11 mouse cellular contexts compared by ENCODE assay signal in the genomic region with DNA sequence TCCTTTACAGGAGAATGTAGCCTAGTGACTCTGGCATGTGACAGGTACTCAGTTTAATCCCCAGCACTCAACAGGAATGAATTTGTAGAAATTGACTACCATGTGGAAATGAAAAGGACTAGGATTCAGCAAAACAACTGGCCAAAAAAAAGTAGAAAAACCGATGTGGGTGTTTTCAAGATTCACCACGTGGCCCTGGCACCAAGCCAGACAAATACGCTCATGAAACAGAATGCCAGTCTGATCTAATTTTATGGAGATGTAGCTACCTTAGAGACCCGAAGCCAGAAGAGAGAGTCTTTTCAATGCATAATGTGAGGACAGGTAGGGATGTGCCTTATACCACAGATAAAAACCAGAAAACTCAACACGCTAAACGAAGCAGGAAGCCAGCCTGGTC. TPM values are rescaled to one million over a fixed set of nuclear protein-coding genes. Genes with fewer than 3 reads are reported as not detected.
A peak's percentile ranks its signal among the peaks of the same experiment; 100 is the strongest.
DNase-seq lines count a peak whose midpoint lies in the region; ATAC-seq and TF ChIP-seq lines count a peak whose summit lies in the region.
"Had no signal": no experiment of that assay in that cellular context is flagged by ENCODE, and none has a peak within 500 bp of the region (broad histone marks: within the 10 kb centered on the region; RNA-seq: fewer than 3 reads in every experiment).

No protein-coding gene starts in this region.

- peaks cover 16% of the 10 kb centered on the region for H3K4me1 ChIP-seq in forebrain, embryonic 14.5 days (ENCODE audit: control insufficient read depth, insufficient read depth, low read length)
- no peaks in the 10 kb centered on the region for H3K4me1 ChIP-seq in forebrain, embryonic 11.5 days (replicated peaks; ENCODE audit: control insufficient read depth, insufficient read depth, low read length)
- H3K4me1 ChIP-seq: liver, embryonic 13.5 days had no signal

- H3K9me3 ChIP-seq in forebrain, embryonic 14.5 days (replicated peaks; ENCODE audit: control insufficient read depth, low read length): no peaks in the 10 kb centered on the region
- no peaks in the 10 kb centered on the region for H3K9me3 ChIP-seq in forebrain, embryonic 11.5 days (ENCODE audit: control insufficient read depth, low read length)
- H3K9me3 ChIP-seq: embryonic facial prominence, embryonic 13.5 days; liver, embryonic 13.5 days had no signal

- H3K4me3 ChIP-seq in forebrain, embryonic 14.5 days (ENCODE audit: low read depth, low read length): no peak overlapping the region
- H3K4me3 ChIP-seq in forebrain, embryonic 11.5 days (ENCODE audit: low read depth, low read length): no peak overlapping the region
- no peak overlapping the region for H3K4me3 ChIP-seq in gastrocnemius, adult 2 months
- H3K4me3 ChIP-seq: embryonic facial prominence, embryonic 13.5 days; liver, embryonic 13.5 days had no signal

- 59% methylated on average over 6 of the region's 6 CpGs for WGBS in forebrain, embryonic 14.5 days
- 91% methylated on average over 6 of the region's 6 CpGs for WGBS in forebrain, embryonic 11.5 days

- no peak overlapping the region for H3K4me2 ChIP-seq in forebrain, embryonic 14.5 days (ENCODE audit: low read length)
- no peak overlapping the region for H3K4me2 ChIP-seq in forebrain, embryonic 11.5 days (ENCODE audit: low read depth, low read length, severe bottlenecking)
- H3K4me2 ChIP-seq: embryonic facial prominence, embryonic 13.5 days; liver, embryonic 13.5 days had no signal

- H3K27ac ChIP-seq in forebrain, embryonic 14.5 days (ENCODE audit: low read depth, low read length): no peak overlapping the region
- H3K27ac ChIP-seq in forebrain, embryonic 11.5 days (ENCODE audit: low read depth, low read length): no peak overlapping the region
- no peak overlapping the region for H3K27ac ChIP-seq in gastrocnemius, adult 2 months
- H3K27ac ChIP-seq: embryonic facial prominence, embryonic 13.5 days; liver, embryonic 13.5 days had no signal

- TF ChIP-seq CTCF in gastrocnemius, adult 2 months (IDR thresholded peaks at IDR 0.05): no peak

- no peaks in the 10 kb centered on the region for H3K36me3 ChIP-seq in forebrain, embryonic 14.5 days (ENCODE audit: control insufficient read depth, insufficient read depth, low read length)
- no peaks in the 10 kb centered on the region for H3K36me3 ChIP-seq in forebrain, embryonic 11.5 days (ENCODE audit: control insufficient read depth, insufficient read depth, low read length)
- H3K36me3 ChIP-seq: embryonic facial prominence, embryonic 13.5 days; liver, embryonic 13.5 days had no signal

- intact Hi-C loops in left cerebral cortex, postnatal 14 days (cut with DNase I): loop anchor here (5.0 kb wide), 1 partner anchor 107 kb away; the partner anchor contains the start of gene Nfil3
- intact Hi-C loops in gastrocnemius, adult 2 months (cut with DNase I): loop anchor here (5.0 kb wide), 1 partner anchor 53 kb away; no protein-coding TSS in a partner anchor

- no peak overlapping the region for H3K9ac ChIP-seq in forebrain, embryonic 14.5 days (ENCODE audit: low read length)
- H3K9ac ChIP-seq in forebrain, embryonic 11.5 days (ENCODE audit: low read length): no peak overlapping the region
- H3K9ac ChIP-seq: embryonic facial prominence, embryonic 13.5 days; liver, embryonic 13.5 days had no signal

- no peak for ATAC-seq in forebrain, embryonic 14.5 days
- no peak for ATAC-seq in forebrain, embryonic 11.5 days (replicated peaks; ENCODE audit: low FRiP score)

- H3K27me3 ChIP-seq in forebrain, embryonic 14.5 days (replicated peaks; ENCODE audit: control insufficient read depth, insufficient read depth, low read length): no peaks in the 10 kb centered on the region
- H3K27me3 ChIP-seq in forebrain, embryonic 11.5 days (ENCODE audit: control insufficient read depth, insufficient read depth, low read length): no peaks in the 10 kb centered on the region
- H3K27me3 ChIP-seq: embryonic facial prominence, embryonic 13.5 days; liver, embryonic 13.5 days had no signal

- DNase-seq in forebrain, embryonic 14.5 days (ENCODE audit: low spot score): peak; percentile 70
- no peak for DNase-seq in forebrain, embryonic 11.5 days (ENCODE audit: low spot score)
- peak; percentile 51 to 62 for DNase-seq in left cerebral cortex, postnatal 14 days (ENCODE audit: low spot score in 2 of 2)
- DNase-seq in left cerebral cortex, adult 8-10 months (ENCODE audit: low spot score in 2 of 2): no peak
- DNase-seq in 3T3-L1 (ENCODE audit: low read depth, low spot score) (peak; percentile 6), MN1 (ENCODE audit: low spot score) (peak; percentile 37)
- no peak for DNase-seq in gastrocnemius, adult 2 months
- DNase-seq in frontal cortex, adult 2 months (ENCODE audit: extremely low spot score in 1 of 2, low spot score in 1 of 2): no peak
- DNase-seq: cerebellum, postnatal 25 days; liver, embryonic 13.5 days had no signal

RNA-seq across cellular contexts. Expression of gene Auh, which starts 54.4 kb away (rescaled TPM):
- polyA plus RNA-seq in forebrain, embryonic 14.5 days (2014; fragmentation: Nextera tagmentation; extraction: Ambion mirVana): 47.9 and 55.9 TPM in 2 replicates
- 33.3 and 33.7 TPM in 2 replicates for polyA plus RNA-seq in forebrain, embryonic 11.5 days (2014; fragmentation: Nextera tagmentation; extraction: Ambion mirVana)
- total RNA-seq in left cerebral cortex, postnatal 14 days (2021): 10 to 100 TPM; 92.6 to 92.9 TPM
- 100 to 1,000 TPM in 3 of 4 experiments, 10 to 100 TPM in 1; 94.6 to 109 (median 103) TPM for total RNA-seq in left cerebral cortex, adult 8-10 months (2022)
- total RNA-seq in gastrocnemius, adult 2 months (2021): 10 to 100 TPM; 74.0 to 94.1 TPM
- 89.2 and 100 TPM in 2 replicates for polyA plus RNA-seq in frontal cortex, adult 2 months (2012; rRNA removed)

Comparison
In these comparisons a context has a peak if more than half of its experiments do, and no peak if none do; other contexts are left out.
1. DNase-seq: peak in forebrain, embryonic 14.5 days (single experiment), left cerebral cortex, postnatal 14 days (2 of 2), 3T3-L1 (single experiment) and MN1 (single experiment); none in forebrain, embryonic 11.5 days (single experiment), left cerebral cortex, adult 8-10 months (0 of 2), gastrocnemius, adult 2 months (single experiment) and frontal cortex, adult 2 months (0 of 2).